Mouse (Mus musculus) bone marrow macrophage, adult 2 months (primary cell): Measurements from ENCODE around the gene Tmem60. TPM values are rescaled to one million over a fixed set of nuclear protein-coding genes. Genes with fewer than 3 reads are reported as not detected.
A peak's percentile ranks its signal among the peaks of the same experiment; 100 is the strongest.

ENCODE experiments used
- H3K27ac ChIP-seq: 2 replicates; pipeline ENCODE4 v1.5.1; 2012; ENCODE audit warnings: low read depth, low read length; ENCODE audit not compliant: insufficient read depth
- H3K4me1 ChIP-seq: 2 replicates; pipeline ENCODE4 v1.6.1; 2012; ENCODE audit warnings: low read length; ENCODE audit not compliant: control insufficient read depth, insufficient read depth
- H3K4me3 ChIP-seq: 2 replicates; pipeline ENCODE4 v1.5.1; 2012; ENCODE audit warnings: mild to moderate bottlenecking, low read length, moderate library complexity; ENCODE audit not compliant: insufficient read depth
- CTCF ChIP-seq: IDR thresholded peaks from 2 replicates; pipeline ENCODE4 v1.5.1; 2012; ENCODE audit warnings: low read depth, mild to moderate bottlenecking, low read length, moderate library complexity
- POLR2A ChIP-seq: IDR thresholded peaks from 2 replicates; pipeline ENCODE4 v1.6.1; 2012; ENCODE audit warnings: mild to moderate bottlenecking, low read depth, low read length, borderline replicate concordance
- polyA plus RNA-seq: library from polyadenylated mRNA; stranded (reverse); fragments of >200 nt; gene quantifications from 2 replicates; pipeline ENCODE4 v1.2.4, GENCODE M21; 2012; ENCODE audit not compliant: missing spikeins, insufficient read depth, insufficient read length

Tmem60 gene
- polyA plus RNA-seq, 1 experiment = 30.9 TPM

DNA sequence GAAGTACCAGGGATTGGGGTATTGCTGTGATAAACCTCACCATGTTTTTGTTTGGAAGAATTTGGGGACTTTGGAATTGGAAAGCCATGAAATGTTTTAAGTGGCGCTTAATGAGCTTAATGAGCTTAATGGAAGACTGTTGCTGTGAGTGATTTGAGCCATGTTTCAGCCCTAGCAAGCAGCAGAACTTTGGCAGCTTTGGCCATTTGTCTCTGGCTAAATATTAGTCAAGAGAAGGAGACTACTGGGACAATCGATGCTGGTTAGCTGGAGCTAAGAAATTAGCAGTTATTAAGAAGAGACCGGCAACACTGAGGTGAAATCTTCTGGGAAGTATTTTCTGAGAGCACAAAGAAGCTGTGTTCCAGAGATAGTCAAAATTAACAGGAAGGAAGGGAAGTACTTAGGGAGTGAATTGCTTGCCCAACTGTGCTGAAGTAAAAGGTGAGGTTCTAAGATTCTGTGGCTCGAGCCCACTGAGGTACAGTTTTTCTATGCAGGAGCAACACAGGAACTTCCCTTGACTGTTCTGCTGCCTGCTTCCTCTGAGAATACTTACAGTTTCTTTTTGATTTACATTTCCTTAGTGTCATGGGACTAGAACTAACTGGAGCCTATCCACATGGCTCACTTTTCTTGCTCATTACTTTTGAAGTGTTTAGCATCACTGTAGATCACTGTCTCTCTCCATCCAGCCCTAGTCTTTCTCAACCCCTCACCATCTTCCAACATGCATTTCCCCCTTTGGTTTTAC, 17.6 kb upstream of the Tmem60 start:
- TF ChIP-seq CTCF (no peak), POLR2A (no peak)
- Histone ChIP-seq H3K4me3 (0 out of 2 replicates have a peak overlapping the region, but pooled peaks have one; percentile 1), H3K4me1 (peaks cover 25% of the 10 kb centered on the region), H3K27ac (peak overlapping the region; percentile 65)

DNA sequence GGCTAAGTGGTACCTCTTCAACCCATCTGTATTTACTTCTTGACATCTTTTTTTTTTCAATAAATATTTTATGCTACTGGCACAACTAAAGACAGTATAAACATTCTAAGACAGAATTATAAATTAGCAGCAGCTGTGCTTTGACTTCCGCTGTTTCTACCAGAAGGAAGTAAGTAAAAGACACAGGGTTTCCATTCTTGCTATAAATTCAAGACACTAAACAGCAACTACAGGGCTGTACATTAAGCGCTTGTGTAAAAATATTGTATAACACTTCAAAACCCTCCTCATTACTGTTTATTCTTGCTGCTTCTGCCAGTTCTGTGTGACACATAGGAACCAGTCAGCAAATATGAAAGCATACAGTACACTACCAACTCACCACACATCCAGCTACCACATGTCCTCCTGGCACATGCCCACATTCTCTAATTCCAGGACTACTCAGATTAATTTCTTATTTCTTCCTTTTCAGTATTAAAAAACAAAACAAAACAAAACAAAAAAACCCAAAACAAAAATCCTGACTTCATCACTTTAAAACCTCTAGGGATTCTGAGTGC, 16.7 kb upstream of the Tmem60 start:
- peaks cover 25% of the 10 kb centered on the region for H3K4me1 ChIP-seq
- no peak overlapping the region for H3K4me3 ChIP-seq
- H3K27ac ChIP-seq = peak overlapping the region; percentile 70
- TF ChIP-seq CTCF (no peak), POLR2A (no peak)

DNA sequence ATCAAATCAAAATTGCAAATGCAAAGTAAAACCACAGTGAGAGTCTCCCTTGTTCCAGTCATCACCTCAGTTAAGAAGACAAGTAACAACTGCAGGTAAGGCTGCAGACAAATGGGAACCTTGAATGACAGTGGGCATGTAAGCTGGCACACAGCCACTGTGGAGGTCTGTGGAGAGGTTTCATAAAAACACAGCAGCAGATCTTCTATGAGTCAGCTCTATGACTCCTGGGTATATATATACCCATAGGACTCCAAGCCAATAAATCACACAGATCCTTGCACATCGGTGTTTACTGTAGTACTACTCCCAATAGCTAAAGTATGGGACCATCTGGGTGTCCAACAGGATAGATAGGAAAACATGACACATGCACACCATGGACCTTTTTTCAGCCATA, 8.8 kb upstream of the Tmem60 start:
- Histone ChIP-seq H3K4me1 (peaks cover 15% of the 10 kb centered on the region), H3K27ac (no peak overlapping the region), H3K4me3 (no peak overlapping the region)
- no peak for TF ChIP-seq CTCF
- TF ChIP-seq POLR2A = no peak

DNA sequence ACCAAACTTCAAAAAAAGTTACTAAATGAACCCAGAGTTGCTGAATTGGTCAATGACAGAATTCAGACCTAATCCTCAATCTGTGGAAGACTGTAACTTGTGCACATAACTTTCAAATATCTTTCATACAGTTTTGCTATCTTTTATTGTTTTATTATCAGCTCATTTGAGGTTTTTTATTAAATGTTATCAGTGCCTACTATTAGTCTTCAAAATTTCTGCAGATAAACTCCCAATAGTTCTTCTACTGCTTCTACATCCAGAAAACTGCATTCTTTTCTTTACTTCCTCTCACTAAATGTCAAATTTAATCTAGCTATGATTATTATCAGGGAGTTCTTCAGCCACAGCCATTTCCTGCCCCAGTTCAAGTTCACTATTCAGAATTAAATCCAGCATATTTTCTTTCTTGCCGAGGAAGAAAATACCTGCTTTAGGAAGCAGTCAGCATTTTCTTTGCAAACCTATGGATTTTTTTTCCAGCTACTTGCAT, 5.0 kb upstream of the Tmem60 start:
- Histone ChIP-seq H3K4me3 (no peak overlapping the region), H3K4me1 (peaks cover 28% of the 10 kb centered on the region), H3K27ac (no peak overlapping the region)
- no peak for TF ChIP-seq CTCF
- TF ChIP-seq POLR2A = no peak

DNA sequence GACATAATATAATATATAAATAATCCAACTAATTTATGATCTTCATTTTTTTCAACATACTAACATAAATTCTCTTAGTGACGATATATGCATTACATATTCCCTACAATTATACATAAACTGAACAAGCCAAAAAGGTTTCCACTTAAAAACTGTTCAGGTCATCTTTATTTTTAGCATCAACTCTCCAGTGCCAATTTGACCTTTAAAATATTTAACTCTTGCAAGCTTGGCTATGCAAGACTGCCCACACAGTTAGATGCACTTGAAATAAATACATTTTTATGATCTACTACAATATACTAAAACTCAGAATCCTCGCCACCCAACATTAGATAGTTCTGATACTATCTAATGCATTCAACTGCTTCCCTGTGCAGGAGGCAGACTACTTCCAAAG, 1.6 kb upstream of the Tmem60 start:
- no peak for TF ChIP-seq POLR2A
- no peak for TF ChIP-seq CTCF
- H3K27ac ChIP-seq = no peak overlapping the region
- peak overlapping the region; percentile 57 for H3K4me3 ChIP-seq
- H3K4me1 ChIP-seq = peaks cover 31% of the 10 kb centered on the region

DNA sequence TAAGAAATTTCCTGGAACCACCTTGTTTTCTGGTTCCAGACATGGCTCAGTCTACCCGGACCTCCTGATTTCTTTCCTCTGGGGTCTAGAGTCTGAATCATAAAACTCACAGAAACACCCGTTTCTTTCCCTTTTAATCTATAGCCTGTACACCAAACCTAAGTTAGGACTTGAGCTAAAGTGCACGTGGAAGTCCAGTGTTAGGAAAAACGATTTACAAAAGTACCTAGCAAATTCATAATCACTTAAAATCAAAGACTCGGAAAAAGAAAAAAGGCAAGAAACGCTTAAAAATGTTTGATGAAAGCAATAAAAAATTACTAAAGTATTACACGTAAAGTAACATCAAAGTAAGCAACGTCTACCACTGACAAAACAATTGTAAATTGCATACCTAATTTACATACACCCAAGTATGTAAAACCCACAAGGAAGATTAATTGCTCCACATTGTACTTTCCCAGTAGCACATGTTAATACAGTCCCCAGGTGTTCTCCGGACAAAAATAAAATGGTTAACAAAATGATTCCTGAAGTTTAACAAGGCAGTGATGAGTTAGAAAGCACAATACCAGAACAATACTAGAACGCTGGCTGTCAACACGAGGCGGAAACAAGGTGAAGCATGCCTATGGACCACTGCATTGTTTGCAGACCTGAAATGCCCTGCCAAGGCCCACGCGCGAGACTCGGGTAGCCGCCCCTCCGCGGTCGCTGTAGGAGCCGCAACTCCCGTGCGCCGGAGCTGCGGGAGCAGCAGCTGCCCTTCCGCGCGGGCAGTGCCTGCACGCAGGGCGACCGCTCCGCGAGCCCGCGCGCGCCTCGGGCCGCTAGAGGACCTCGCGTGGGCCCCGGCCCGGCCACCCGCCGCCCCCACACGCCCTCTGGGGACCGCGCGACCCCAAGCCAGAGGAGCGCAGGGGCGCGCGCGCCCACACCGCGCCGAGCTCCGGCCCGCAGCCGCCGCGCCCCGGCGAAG, 905 bp upstream of the Tmem60 start:
- peak overlapping the region; percentile 68; the same call in 1 of the 2 replicates for H3K27ac ChIP-seq
- H3K4me3 ChIP-seq = peak overlapping the region; percentile 93
- H3K4me1 ChIP-seq = peaks cover 31% of the 10 kb centered on the region
- TF ChIP-seq POLR2A (no peak), CTCF (no peak)

DNA sequence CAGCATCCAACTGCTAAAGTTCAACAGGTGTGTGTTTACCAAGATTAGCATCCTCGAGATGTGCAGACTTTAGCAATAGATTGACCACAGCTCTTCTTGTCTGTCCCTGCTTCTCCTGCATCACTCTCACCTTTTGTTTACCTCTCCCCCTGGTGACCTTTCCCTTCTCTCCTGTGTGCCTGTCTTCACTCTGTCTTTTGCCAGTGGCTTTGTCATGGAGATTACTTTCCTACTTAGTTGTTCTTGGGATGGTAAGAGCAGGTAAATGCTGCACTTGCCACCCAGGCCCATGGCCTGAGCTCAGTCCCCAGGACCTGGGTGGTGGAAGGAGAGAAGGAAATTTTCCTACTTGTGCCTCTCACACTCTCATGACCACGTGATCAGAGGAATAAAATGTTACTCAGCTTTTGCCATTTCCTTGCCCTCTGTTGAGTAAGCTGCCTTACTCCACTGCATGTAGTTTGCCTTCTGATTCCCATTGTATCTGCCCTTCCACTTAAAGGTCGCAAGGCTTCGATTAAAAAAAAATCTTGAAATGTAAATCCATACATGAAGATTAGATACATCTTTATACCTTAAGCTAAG, 2.1 kb downstream of the Tmem60 start:
- no peak for TF ChIP-seq CTCF
- no peak for TF ChIP-seq POLR2A
- Histone ChIP-seq H3K27ac (no peak overlapping the region), H3K4me3 (peak overlapping the region; percentile 26), H3K4me1 (peaks cover 15% of the 10 kb centered on the region)

DNA sequence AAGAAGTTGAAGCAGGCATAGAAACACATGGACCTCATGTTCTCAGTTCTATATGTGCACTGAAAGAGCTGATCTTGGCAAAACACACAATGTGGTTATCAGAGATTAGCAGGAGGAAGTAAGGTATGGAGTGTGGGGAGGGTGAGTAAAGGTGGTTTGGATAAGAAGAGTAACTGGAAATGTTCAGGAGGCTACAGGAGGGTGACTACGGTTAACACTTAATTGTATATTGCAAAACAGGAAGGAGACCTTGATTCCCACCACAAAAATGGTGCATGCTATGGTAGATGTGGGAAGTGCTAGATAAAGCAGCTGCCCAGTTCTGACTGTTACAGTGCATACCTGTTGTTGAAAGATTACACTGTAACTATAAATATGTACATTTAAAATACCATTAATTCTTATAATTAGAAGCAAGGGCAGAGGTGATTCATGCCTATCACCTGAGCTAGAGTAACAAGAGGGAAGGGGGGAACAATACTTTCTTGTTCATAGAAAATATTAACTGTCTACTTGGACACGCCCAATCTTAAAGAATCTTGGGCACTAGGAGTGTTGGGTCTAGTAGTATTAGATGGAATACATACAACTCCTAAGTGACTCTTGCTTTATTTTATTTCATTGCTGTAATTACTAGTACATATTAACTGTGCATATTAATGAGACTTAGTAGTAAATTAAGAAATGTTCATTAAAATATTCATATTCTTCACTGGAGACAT, 15.6 kb downstream of the Tmem60 start:
- Histone ChIP-seq H3K4me3 (no peak overlapping the region), H3K27ac (no peak overlapping the region), H3K4me1 (peaks cover 2% of the 10 kb centered on the region; the same call in 1 of the 2 replicates)
- TF ChIP-seq POLR2A = no peak
- TF ChIP-seq CTCF = no peak

DNA sequence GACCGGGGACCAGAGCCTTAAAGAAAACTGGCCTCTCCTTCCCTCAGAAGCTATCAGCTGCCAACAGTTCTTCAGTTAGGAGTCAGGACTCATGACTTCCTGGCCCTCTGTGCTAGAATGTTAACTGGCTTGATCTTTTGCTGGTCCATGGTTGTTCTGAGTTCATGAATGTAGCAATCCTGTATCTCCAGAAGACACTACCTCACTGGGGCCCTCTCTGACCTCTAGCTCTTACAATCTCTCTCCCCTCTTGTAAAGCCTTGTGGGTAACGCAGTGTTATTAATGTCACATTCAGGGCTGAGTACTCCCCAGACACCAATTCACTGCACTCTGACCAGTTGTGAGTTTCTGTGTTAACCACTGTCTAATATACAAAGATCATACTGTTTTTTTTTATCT, 22.7 kb downstream of the Tmem60 start:
- no peaks in the 10 kb centered on the region for H3K4me1 ChIP-seq
- no peak overlapping the region for H3K4me3 ChIP-seq
- TF ChIP-seq POLR2A = no peak
- no peak for TF ChIP-seq CTCF
- no peak overlapping the region for H3K27ac ChIP-seq
